Comparison of ENCODE assay signal across 8 mouse cellular contexts in the genomic region with DNA sequence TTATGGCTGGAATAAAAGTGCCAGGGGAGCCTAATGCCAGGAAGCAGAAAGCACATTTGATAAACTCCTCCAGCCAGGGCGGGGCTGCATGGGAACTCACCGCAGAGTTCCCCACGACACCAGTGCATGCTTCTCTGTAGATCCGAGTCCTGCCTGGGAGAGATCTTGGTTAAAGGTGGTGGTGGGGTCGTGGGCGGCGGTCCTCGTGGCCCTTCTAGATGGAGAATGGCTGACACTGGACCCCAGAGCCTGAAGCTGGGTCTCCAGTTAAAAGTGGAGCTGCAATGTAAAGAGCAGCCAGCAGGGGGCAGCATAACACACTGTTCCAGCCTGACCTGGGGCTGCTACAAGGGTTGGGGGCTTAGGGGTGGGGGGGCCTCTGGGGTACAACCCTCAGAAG. TPM values are rescaled to one million over a fixed set of nuclear protein-coding genes. Genes with fewer than 3 reads are reported as not detected.
DNase-seq lines count a peak whose midpoint lies in the region; ATAC-seq and TF ChIP-seq lines count a peak whose summit lies in the region.

No protein-coding gene starts in this region.

- no peak overlapping the region for H3K27ac ChIP-seq in limb, embryonic 15.5 days
- no peak overlapping the region for H3K27ac ChIP-seq in thymus, adult 2 months (ENCODE audit: control insufficient read depth, insufficient read depth, low read length)

- peak; percentile 74 for DNase-seq in gastrocnemius, postnatal 10 days
- no peak for DNase-seq in gastrocnemius, adult 18-20 months (ENCODE audit: low spot score)
- DNase-seq in MN1 (ENCODE audit: low spot score) = peak; percentile 58
- DNase-seq in embryo, embryonic 10 days (ENCODE audit: low spot score) = peak; percentile 72
- DNase-seq in heart, postnatal 4 days = peak; percentile 78
- peak; percentile 82 for DNase-seq in naive thymus-derived CD4-positive, alpha-beta T cell, adult 2 months (ENCODE audit: low read depth)
- DNase-seq in thymus, adult 2 months = peak; percentile 70

- H3K9me3 ChIP-seq in limb, embryonic 15.5 days = no peaks in the 10 kb centered on the region

- peaks cover 21% of the 10 kb centered on the region; the same call in 1 of the 2 replicates for H3K27me3 ChIP-seq in limb, embryonic 15.5 days
- H3K27me3 ChIP-seq in thymus, adult 2 months (ENCODE audit: control insufficient read depth, insufficient read depth, low read length) = no peaks in the 10 kb centered on the region

- no peak overlapping the region for H3K9ac ChIP-seq in limb, embryonic 15.5 days

- ATAC-seq in limb, embryonic 15.5 days (ENCODE audit: insufficient number of reproducible peaks, low FRiP score, low TSS enrichment, low read depth) = no peak

- no peaks in the 10 kb centered on the region for H3K36me3 ChIP-seq in limb, embryonic 15.5 days
- no peaks in the 10 kb centered on the region for H3K36me3 ChIP-seq in thymus, adult 2 months (ENCODE audit: control insufficient read depth, insufficient read depth, low read length)

- TF ChIP-seq CTCF in thymus, adult 2 months (IDR thresholded peaks at IDR 0.05; ENCODE audit: borderline replicate concordance, control insufficient read depth, extremely low read depth, insufficient read depth, low read length, poor library complexity) = peak; percentile 86; the same call in 1 of the 2 replicates

- H3K4me2 ChIP-seq in limb, embryonic 15.5 days = peak overlapping the region; percentile 14; the same call in 1 of the 2 replicates

- H3K4me3 ChIP-seq in limb, embryonic 15.5 days = no peak overlapping the region
- no peak overlapping the region for H3K4me3 ChIP-seq in thymus, adult 2 months (ENCODE audit: control insufficient read depth, insufficient read depth, low read length)

- TF ChIP-seq POLR2A in thymus, adult 2 months (IDR thresholded peaks at IDR 0.05; ENCODE audit: control insufficient read depth, extremely low read depth, insufficient read depth, low read length, poor library complexity) = no peak

- H3K4me1 ChIP-seq in limb, embryonic 15.5 days = peaks cover 39% of the 10 kb centered on the region
- peaks cover 16% of the 10 kb centered on the region for H3K4me1 ChIP-seq in thymus, adult 2 months (replicated peaks; ENCODE audit: control insufficient read depth, insufficient read depth, low read length)

- 15% methylated on average over 8 of the region's 8 CpGs for WGBS in limb, embryonic 15.5 days
- WGBS in thymus, adult 2 months = 24% methylated on average over 8 of the region's 8 CpGs

RNA-seq across cellular contexts. Expression of gene Gm572, which starts 38.3 kb away (rescaled TPM):
- 1 to 10 TPM; 6.9 to 8.6 TPM for total RNA-seq in gastrocnemius, postnatal 10 days (2021)
- total RNA-seq in gastrocnemius, adult 18-20 months (2021) = 1 to 10 TPM; 5.8 to 6.3 TPM
- total RNA-seq in heart, postnatal 4 days (2021) = 1 to 10 TPM; 4.1 to 4.9 TPM
- polyA plus RNA-seq in limb, embryonic 15.5 days (2015; fragmentation: Nextera tagmentation; extraction: Ambion mirVana) = not detected in 2 replicates
- 0.31 and 0.34 TPM in 2 replicates for polyA plus RNA-seq in thymus, adult 2 months (2012; rRNA removed)

RNA-seq across cellular contexts. Expression of gene Tardbp, which starts 54.6 kb away (rescaled TPM):
- 100 to 1,000 TPM; 130 to 172 TPM for total RNA-seq in gastrocnemius, postnatal 10 days (2021)
- total RNA-seq in gastrocnemius, adult 18-20 months (2021) = 100 to 1,000 TPM; 112 to 130 TPM
- 100 to 1,000 TPM; 198 to 204 TPM for total RNA-seq in heart, postnatal 4 days (2021)
- 287 and 301 TPM in 2 replicates for polyA plus RNA-seq in limb, embryonic 15.5 days (2015; fragmentation: Nextera tagmentation; extraction: Ambion mirVana)
- polyA plus RNA-seq in thymus, adult 2 months (2012; rRNA removed) = 217 and 252 TPM in 2 replicates
